Mouse (Mus musculus) CH12.LX (cell line): ENCODE measurements around the gene Clcn6. TPM values are rescaled to one million over a fixed set of nuclear protein-coding genes. Genes with fewer than 3 reads are reported as not detected.

ENCODE experiments used
- DNase-seq: peaks from one replicate; pipeline ENCODE4 v3.0.0-alpha.2; 2013; ENCODE audit errors: extremely low read depth
- H3K27ac ChIP-seq: 2 replicates; pipeline ENCODE4 v1.5.1; 2012; ENCODE audit warnings: low read depth, mild to moderate bottlenecking, control low read depth, moderate library complexity; ENCODE audit not compliant: insufficient read depth
- H3K27me3 ChIP-seq: replicated peaks from 2 replicates; pipeline ENCODE3; 2012; ENCODE audit warnings: inconsistent platforms
- H3K36me3 ChIP-seq, 2 experiments: replicated peaks in 1 of 2; 2 replicates each; pipeline versions ENCODE3 to v1.6.1; 2012; ENCODE audit warnings: inconsistent platforms in 1 of 2, low read length in 1 of 2, mild to moderate bottlenecking in 1 of 2, mixed read lengths in 1 of 2, moderate library complexity in 1 of 2; ENCODE audit not compliant: control insufficient read depth in 1 of 2, insufficient read depth in 1 of 2
- H3K4me1 ChIP-seq, 2 experiments: 2 replicates each; pipeline ENCODE4 v1.6.1; 2012; ENCODE audit warnings: inconsistent platforms in 1 of 2, moderate library complexity in 1 of 2; ENCODE audit not compliant: insufficient read depth in 2 of 2, control insufficient read depth in 1 of 2
- H3K4me2 ChIP-seq: 2 replicates; pipeline ENCODE4 v1.6.1; 2012; ENCODE audit warnings: low read depth, mild to moderate bottlenecking, control low read depth; ENCODE audit not compliant: poor library complexity, insufficient read depth, severe bottlenecking
- H3K4me3 ChIP-seq, 3 experiments: fragments of 150-350 bp in 1 of 3; sonication (generic) in 1 of 3; replicated peaks in 1 of 3; 2 replicates each; pipeline versions ENCODE3 to v1.5.1; 2011 to 2012; ENCODE audit warnings: low read depth in 2 of 3, low read length in 2 of 3, mild to moderate bottlenecking in 2 of 3, moderate library complexity in 2 of 3, control low read depth in 1 of 3, improper control_type of control experiment in 1 of 3, inconsistent platforms in 1 of 3, mixed read lengths in 1 of 3; ENCODE audit not compliant: poor library complexity in 1 of 3
- H3K79me2 ChIP-seq: replicated peaks from 2 replicates; pipeline ENCODE4 v1.6.1; 2012; ENCODE audit warnings: mild to moderate bottlenecking, moderate library complexity; ENCODE audit not compliant: control insufficient read depth, poor library complexity, insufficient read depth, severe bottlenecking; ENCODE audit errors: extremely low read depth
- H3K9ac ChIP-seq: 2 replicates; pipeline ENCODE4 v1.6.1; 2012; ENCODE audit warnings: low read depth, mild to moderate bottlenecking, control low read depth, moderate library complexity; ENCODE audit not compliant: insufficient read depth
- H3K9me3 ChIP-seq: replicated peaks from 2 replicates; pipeline ENCODE3; 2012; ENCODE audit warnings: low read length, inconsistent platforms, mixed read lengths
- CTCF ChIP-seq, 2 experiments: IDR thresholded peaks in 1 of 2; conservative IDR thresholded peaks in 1 of 2; 2 replicates each; pipeline ENCODE4 v1.5.1; 2011 to 2012; ENCODE audit warnings: low read depth in 2 of 2, low read length in 2 of 2, improper control_type of control experiment in 1 of 2, inconsistent platforms in 1 of 2, mild to moderate bottlenecking in 1 of 2, moderate library complexity in 1 of 2
- E2F4 ChIP-seq: IDR thresholded peaks from 2 replicates; pipeline ENCODE4 v1.6.1; 2011; ENCODE audit warnings: low read depth, low read length, improper control_type of control experiment; ENCODE audit not compliant: insufficient replicate concordance
- ELF1 ChIP-seq: IDR thresholded peaks from 2 replicates; pipeline ENCODE4 v1.6.1; 2014; ENCODE audit warnings: low read depth, mild to moderate bottlenecking, inconsistent platforms, low read length, improper control_type of control experiment
- EP300 ChIP-seq: IDR thresholded peaks from 2 replicates; pipeline ENCODE4 v1.6.1; 2011; ENCODE audit warnings: low read length, improper control_type of control experiment
- GABPA ChIP-seq: IDR thresholded peaks from 2 replicates; pipeline ENCODE4 v1.6.1; 2012; ENCODE audit warnings: low read depth, low read length, improper control_type of control experiment, inconsistent platforms; ENCODE audit not compliant: insufficient replicate concordance
- JUND ChIP-seq: conservative IDR thresholded peaks from 2 replicates; pipeline ENCODE4 v1.6.1; 2011; ENCODE audit warnings: low read depth, low read length, improper control_type of control experiment
- MAZ ChIP-seq: IDR thresholded peaks from 2 replicates; pipeline ENCODE4 v1.6.1; 2012; ENCODE audit warnings: low read depth, mild to moderate bottlenecking, inconsistent platforms, low read length, improper control_type of control experiment, moderate library complexity
- NRF1 ChIP-seq: IDR thresholded peaks from 2 replicates; pipeline ENCODE4 v1.6.1; 2014; ENCODE audit warnings: low read depth, mild to moderate bottlenecking, inconsistent platforms, low read length, improper control_type of control experiment, moderate library complexity
- SMC3 ChIP-seq: IDR thresholded peaks from 2 replicates; pipeline ENCODE4 v1.6.1; 2011; ENCODE audit warnings: low read depth, low read length, improper control_type of control experiment
- ZMIZ1 ChIP-seq: IDR thresholded peaks from 2 replicates; pipeline ENCODE4 v1.6.1; 2012; ENCODE audit warnings: low read depth, mild to moderate bottlenecking, inconsistent platforms, low read length, improper control_type of control experiment
- dilution Hi-C: fragments of 300-500 bp; cut with MboI; formaldehyde crosslinking; loops from 2 replicates; pipeline ENCODE4 v1.14.3; 2020; ENCODE audit warnings: low sequenced_read_pairs; ENCODE audit not compliant: extremely low pct_unique_long_range_greater_than_20kb, extremely low pct_ligation_motif_present
- in situ Hi-C: fragments of 300-500 bp; cut with MboI; formaldehyde crosslinking; loops from 3 replicates; pipeline ENCODE4 v1.14.3; 2019; ENCODE audit warnings: low sequenced_read_pairs, low pct_ligation_motif_present, low pct_unique_long_range_greater_than_20kb, mixed read lengths
- polyA plus RNA-seq: library from polyadenylated mRNA; unstranded; fragments of >175 nt; gene quantifications from 2 replicates; pipeline ENCODE4 v1.2.1, GENCODE M21; 2012; ENCODE audit warnings: low read depth; ENCODE audit not compliant: insufficient read length
- total RNA-seq, 2 experiments: library from RNA; depleted of rRNA; stranded (reverse); fragments of 300-350 nt in 1 of 2; fragments of >200 nt in 1 of 2; gene quantifications; 2 replicates each; pipeline ENCODE4 v1.2.3; 2012 to 2014

Clcn6 gene
- total and polyA plus RNA-seq, 3 experiments: 4.8 to 10.6 (median 5.7) TPM

DNA sequence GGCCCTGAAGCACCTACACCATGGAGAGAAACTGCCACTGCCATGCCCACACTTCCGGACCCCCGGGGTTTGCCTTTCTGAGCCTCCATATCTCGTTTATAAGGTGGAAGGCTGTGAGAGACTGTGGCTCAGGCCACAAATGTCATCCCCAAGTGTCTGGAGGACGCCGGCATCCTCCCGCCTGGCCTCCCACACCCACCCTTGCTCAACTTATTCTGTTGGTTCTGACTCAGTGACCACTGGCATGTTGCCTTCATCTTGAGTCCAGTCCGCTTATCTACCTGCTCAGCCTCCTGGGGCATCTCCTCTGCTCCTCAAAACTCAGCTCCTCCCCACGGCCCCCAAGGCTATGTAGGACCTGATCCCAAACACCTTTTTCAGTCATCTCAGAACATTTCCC lies 28.7 kb upstream of the Clcn6 start:
- H3K36me3 ChIP-seq: peaks cover 2 to 6% of the 10 kb centered on the region in 2 experiments
- H3K27ac ChIP-seq: no peak overlapping the region
- no peak overlapping the region for H3K4me2 ChIP-seq

DNA sequence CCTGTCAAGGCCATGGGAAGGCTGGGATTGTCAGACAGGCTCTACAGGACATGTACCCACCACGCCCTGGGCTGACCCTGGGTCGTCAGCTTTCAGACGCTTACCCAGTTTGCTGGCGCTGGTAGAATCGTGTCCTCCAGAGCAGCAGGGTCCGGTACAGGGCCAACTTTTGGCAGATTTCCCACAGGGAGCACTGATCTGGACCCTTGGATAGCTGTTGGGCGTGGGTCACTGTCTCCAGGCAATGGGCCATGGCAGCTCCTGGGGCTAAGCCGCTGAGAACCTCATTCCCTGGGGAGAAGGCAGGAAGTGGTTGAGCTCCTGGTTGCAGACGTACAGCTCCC lies 27.8 kb upstream of the Clcn6 start:
- Histone ChIP-seq H3K4me2 (no peak overlapping the region), H3K27me3 (no peaks in the 10 kb centered on the region), H3K79me2 (no peaks in the 10 kb centered on the region), H3K9me3 (no peaks in the 10 kb centered on the region), H3K27ac (no peak overlapping the region), H3K36me3 (peaks cover 2 to 6% of the 10 kb centered on the region in 2 experiments), H3K4me3 (no peak overlapping the region), H3K4me1 (peaks cover 21 to 47% of the 10 kb centered on the region in 2 experiments), H3K9ac (no peak overlapping the region)
- dilution Hi-C loops: no loop called here
- no peak for DNase-seq
- TF ChIP-seq ZMIZ1 (no peak), MAZ (no peak), E2F4 (no peak), EP300 (no peak)
- in situ Hi-C loops: no loop called here

More for the DNA sequence above, 28.7 kb upstream of the Clcn6 start:
- peaks cover 25 to 48% of the 10 kb centered on the region in 2 experiments for H3K4me1 ChIP-seq
- H3K9me3 ChIP-seq: no peaks in the 10 kb centered on the region
- dilution Hi-C loops (no loop called here), in situ Hi-C loops (no loop called here)
- no peaks in the 10 kb centered on the region for H3K79me2 ChIP-seq
- DNase-seq: no peak
- H3K9ac ChIP-seq: no peak overlapping the region
- H3K4me3 ChIP-seq: no peak overlapping the region
- TF ChIP-seq NRF1 (no peak), JUND (no peak), EP300 (no peak), GABPA (no peak)
- H3K27me3 ChIP-seq: no peaks in the 10 kb centered on the region

DNA sequence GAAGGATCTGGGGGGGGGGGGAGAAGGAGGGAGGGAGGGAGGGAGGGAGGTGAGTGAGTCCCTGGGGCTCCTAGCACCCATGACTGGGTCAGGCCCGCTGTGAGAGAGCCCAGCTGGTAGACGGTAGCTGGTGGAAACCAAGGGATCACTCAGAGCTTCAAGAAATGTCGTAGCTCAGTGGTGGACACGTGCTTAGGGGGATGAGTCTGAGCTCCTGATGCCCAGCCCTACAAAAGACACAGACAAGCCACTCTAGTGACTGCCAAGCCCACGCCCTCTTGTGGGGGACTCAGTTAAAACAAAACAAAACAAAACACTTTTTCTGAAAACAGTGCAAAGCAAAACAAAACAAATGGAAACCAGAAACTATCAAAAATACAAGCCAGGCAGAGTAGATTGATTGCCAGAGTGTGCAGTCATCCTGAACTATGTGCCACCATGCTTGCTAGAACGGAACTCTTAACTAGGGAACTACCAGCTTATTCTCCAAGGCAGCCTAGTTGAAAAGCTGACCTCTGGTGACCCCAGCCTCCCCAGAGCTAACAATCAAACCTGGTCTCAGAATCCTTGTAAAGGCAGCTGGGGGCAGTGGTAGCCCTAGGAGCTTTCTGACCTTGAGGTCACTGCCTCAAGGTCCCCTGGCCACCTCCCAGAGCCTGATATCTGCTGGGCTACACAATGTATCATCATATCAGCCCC lies 27.2 kb upstream of the Clcn6 start:
- Histone ChIP-seq H3K36me3 (peaks cover 2 to 9% of the 10 kb centered on the region in 2 experiments), H3K4me2 (no peak overlapping the region), H3K9me3 (no peaks in the 10 kb centered on the region), H3K27me3 (no peaks in the 10 kb centered on the region), H3K79me2 (no peaks in the 10 kb centered on the region), H3K9ac (no peak overlapping the region), H3K27ac (no peak overlapping the region), H3K4me1 (peaks cover 20 to 45% of the 10 kb centered on the region in 2 experiments), H3K4me3 (no peak overlapping the region)
- no peak for DNase-seq
- dilution Hi-C loops: no loop called here
- in situ Hi-C loops: no loop called here
- TF ChIP-seq ELF1 (no peak), SMC3 (peak; percentile 14; the same call in 1 of the 2 replicates), CTCF (conservative IDR thresholded peaks at IDR 0.05 in 1 of 2, IDR thresholded peaks at IDR 0.05 in 1 of 2; ENCODE audit: low read depth in 2 of 2, low read length in 2 of 2) (peak in 1 of 2 experiments; percentile 31; a peak in 2 of 4 replicates)
